Mouse (Mus musculus) right cerebral cortex, postnatal 14 days (tissue): ENCODE measurements around the gene Mblac2.
"Not testable (repeated sequence)": the region's sequence is repeated elsewhere in the genome, so short reads cannot be mapped to it uniquely, and the experiment has no call there.

Experiments used
- DNase-seq: peaks from one replicate; pipeline ENCODE4 v3.0.0; 2022

The Mblac2 gene

GRCm38 (mm10) chr13:81710775-81711545 is at the start of gene Mblac2, which contains the start of gene Polr3g:
Gene Mblac2, plus strand, starts transcription at chr13:81711341.
Gene Polr3g, minus strand, starts transcription at chr13:81711013.
- DNase-seq: peak; percentile 94

- no peak for DNase-seq
Observed at GRCm38 (mm10) chr13:81663566-81664330, 47.4 kb upstream of the Mblac2 start.

GRCm38 (mm10) chr13:81664331-81664698 is 46.8 kb upstream of the Mblac2 start:
- DNase-seq: no peak

- DNase-seq: no peak
Observed at GRCm38 (mm10) chr13:81667713-81668112, 43.4 kb upstream of the Mblac2 start.

- no peak for DNase-seq
Observed at GRCm38 (mm10) chr13:81675333-81675732, 35.8 kb upstream of the Mblac2 start.

GRCm38 (mm10) chr13:81683107-81683506 is 28.0 kb upstream of the Mblac2 start:
- DNase-seq: no peak

GRCm38 (mm10) chr13:81684258-81684657 is 26.9 kb upstream of the Mblac2 start:
- no peak for DNase-seq

GRCm38 (mm10) chr13:81684884-81685283 is 26.3 kb upstream of the Mblac2 start:
- DNase-seq: no peak

GRCm38 (mm10) chr13:81689587-81689986 is 21.6 kb upstream of the Mblac2 start:
- no peak for DNase-seq

- no peak for DNase-seq
Observed at GRCm38 (mm10) chr13:81690477-81690876, 20.7 kb upstream of the Mblac2 start.

GRCm38 (mm10) chr13:81691606-81692005 is 19.5 kb upstream of the Mblac2 start:
- DNase-seq: no peak

GRCm38 (mm10) chr13:81694446-81694845 is 16.7 kb upstream of the Mblac2 start:
- no peak for DNase-seq

- no peak for DNase-seq
Observed at GRCm38 (mm10) chr13:81703148-81703547, 8.0 kb upstream of the Mblac2 start.

- no peak for DNase-seq
Observed at GRCm38 (mm10) chr13:81703621-81704020, 7.5 kb upstream of the Mblac2 start.

- DNase-seq: no peak
Observed at GRCm38 (mm10) chr13:81706311-81706710, 4.8 kb upstream of the Mblac2 start.

- no peak for DNase-seq
Observed at GRCm38 (mm10) chr13:81709805-81710204, 1.3 kb upstream of the Mblac2 start.

- no peak for DNase-seq
Observed at GRCm38 (mm10) chr13:81710266-81710665, 875 bp upstream of the Mblac2 start.

GRCm38 (mm10) chr13:81711546-81712371 is 618 bp downstream of the Mblac2 start:
- peak; percentile 25 for DNase-seq

GRCm38 (mm10) chr13:81713896-81714295 is 2.8 kb downstream of the Mblac2 start:
- no peak for DNase-seq

- not testable (repeated sequence) for DNase-seq
Observed at GRCm38 (mm10) chr13:81728141-81728540, 17.0 kb downstream of the Mblac2 start.

- DNase-seq: no peak
Observed at GRCm38 (mm10) chr13:81729102-81729501, 18.0 kb downstream of the Mblac2 start.

- no peak for DNase-seq
Observed at GRCm38 (mm10) chr13:81730362-81730761, 19.2 kb downstream of the Mblac2 start.

- no peak for DNase-seq
Observed at GRCm38 (mm10) chr13:81736606-81737005, 25.5 kb downstream of the Mblac2 start.
